Mouse (Mus musculus) 3134 (cell line): ENCODE results near the gene Pctp.

Experiments used
- DNase-seq: peaks from one replicate; pipeline ENCODE4 v3.0.0-alpha.2; 2011; ENCODE audit warnings: low spot score; ENCODE audit not compliant: insufficient read length; ENCODE audit errors: extremely low read depth

The Pctp gene

GRCm38 (mm10) chr11:89978353-89978831 is 24.3 kb downstream of the Pctp start:
- DNase-seq: no peak

- no peak for DNase-seq
Observed at GRCm38 (mm10) chr11:89977746-89978352, 24.8 kb downstream of the Pctp start.

- no peak for DNase-seq
Observed at GRCm38 (mm10) chr11:89976361-89976760, 26.3 kb downstream of the Pctp start.

GRCm38 (mm10) chr11:89971296-89971695 is 31.4 kb downstream of the Pctp start:
- DNase-seq: peak; percentile 43

GRCm38 (mm10) chr11:89970726-89971125 is 32.0 kb downstream of the Pctp start:
- DNase-seq: no peak

- no peak for DNase-seq
Observed at GRCm38 (mm10) chr11:89969131-89969530, 33.6 kb downstream of the Pctp start.

- DNase-seq: no peak
Observed at GRCm38 (mm10) chr11:89950691-89951270, 51.9 kb downstream of the Pctp start.

GRCm38 (mm10) chr11:89947806-89948205 is 54.9 kb downstream of the Pctp start:
- peak; percentile 14 for DNase-seq

GRCm38 (mm10) chr11:89945159-89945558 is 57.5 kb downstream of the Pctp start:
- no peak for DNase-seq

GRCm38 (mm10) chr11:89937241-89937640 is 65.5 kb downstream of the Pctp start:
- no peak for DNase-seq
